9 mouse cellular contexts compared by ENCODE assay signal in the genomic region with DNA sequence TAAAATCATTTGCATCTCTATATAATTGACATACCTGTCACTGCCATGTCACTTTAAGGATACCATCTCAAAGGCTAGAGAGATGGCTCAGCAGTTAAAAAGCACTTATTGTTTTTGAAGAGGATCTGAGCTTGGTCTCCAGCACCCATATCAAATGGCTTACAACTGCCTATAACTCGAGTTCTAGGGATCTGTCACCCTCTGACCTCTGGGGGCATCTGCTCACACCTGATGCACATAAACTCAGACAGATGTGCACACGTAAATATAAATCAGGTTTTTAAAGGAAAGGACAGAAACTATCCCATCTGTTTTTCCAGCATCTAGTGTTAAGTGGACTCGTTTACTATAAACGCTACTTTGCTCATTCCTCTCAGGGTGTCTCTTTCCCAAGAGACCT. TPM values are rescaled to one million over a fixed set of nuclear protein-coding genes. Genes with fewer than 3 reads are reported as not detected.
DNase-seq lines count a peak whose midpoint lies in the region; ATAC-seq and TF ChIP-seq lines count a peak whose summit lies in the region.
"Had no signal": no experiment of that assay in that cellular context is flagged by ENCODE, and none has a peak within 500 bp of the region (broad histone marks: within the 10 kb centered on the region; RNA-seq: fewer than 3 reads in every experiment).

No protein-coding gene starts in this region.

- H3K27me3 ChIP-seq in lung, embryonic 14.5 days (ENCODE audit: insufficient read depth, low read length), result no peaks in the 10 kb centered on the region
- no peaks in the 10 kb centered on the region for H3K27me3 ChIP-seq in embryonic facial prominence, embryonic 10.5 days (replicated peaks; ENCODE audit: low read depth, poor library complexity, severe bottlenecking)
- H3K27me3 ChIP-seq in hindbrain, postnatal 0 days (ENCODE audit: insufficient read depth, low read length), result no peaks in the 10 kb centered on the region
- H3K27me3 ChIP-seq in neural tube, embryonic 12.5 days (replicated peaks), result no peaks in the 10 kb centered on the region

- WGBS in lung, embryonic 14.5 days, result 9% methylated on average over 4 of the region's 4 CpGs
- WGBS in embryonic facial prominence, embryonic 10.5 days, result 13% methylated on average over 4 of the region's 4 CpGs
- WGBS in hindbrain, postnatal 0 days, result 5% methylated on average over 4 of the region's 4 CpGs
- WGBS in neural tube, embryonic 12.5 days, result 13% methylated on average over 4 of the region's 4 CpGs

- H3K27ac ChIP-seq in lung, embryonic 14.5 days (ENCODE audit: low read depth), result peak overlapping the region; percentile 92; the same call in 1 of the 2 replicates
- peak overlapping the region; percentile 87 for H3K27ac ChIP-seq in embryonic facial prominence, embryonic 10.5 days (replicated peaks)
- peak overlapping the region; percentile 90 for H3K27ac ChIP-seq in hindbrain, postnatal 0 days
- H3K27ac ChIP-seq in neural tube, embryonic 12.5 days, result peak overlapping the region; percentile 59; the same call in 1 of the 2 replicates

- peak overlapping the region; percentile 96 for H3K4me2 ChIP-seq in lung, embryonic 14.5 days
- peak overlapping the region; percentile 99 for H3K4me2 ChIP-seq in hindbrain, postnatal 0 days (ENCODE audit: low read depth, low read length)
- H3K4me2 ChIP-seq in neural tube, embryonic 12.5 days (replicated peaks), result peak overlapping the region; percentile 95

- DNase-seq in lung, embryonic 14.5 days, result no peak
- no peak for DNase-seq in lung, adult 18-20 months
- DNase-seq in embryonic facial prominence, embryonic 10.5 days (ENCODE audit: low spot score), result no peak
- DNase-seq in hindbrain, postnatal 0 days (ENCODE audit: low spot score), result no peak
- DNase-seq in right cerebral cortex, postnatal 14 days, result no peak
- DNase-seq in adrenal gland, postnatal 4 days (ENCODE audit: low spot score in 2 of 2), result no peak
- no peak for DNase-seq in lung, postnatal 10 days
- DNase-seq: cerebellum, adult 11 months had no signal

- H3K9ac ChIP-seq in lung, embryonic 14.5 days, result peak overlapping the region; percentile 82
- peak overlapping the region; percentile 79 for H3K9ac ChIP-seq in hindbrain, postnatal 0 days (replicated peaks; ENCODE audit: low read length)
- peak overlapping the region; percentile 75 for H3K9ac ChIP-seq in neural tube, embryonic 12.5 days

- peak overlapping the region; percentile 92 for H3K4me3 ChIP-seq in lung, embryonic 14.5 days (ENCODE audit: low read depth, low read length)
- peak overlapping the region; percentile 96 for H3K4me3 ChIP-seq in embryonic facial prominence, embryonic 10.5 days
- H3K4me3 ChIP-seq in hindbrain, postnatal 0 days (ENCODE audit: low read length), result peak overlapping the region; percentile 77
- peak overlapping the region; percentile 88 for H3K4me3 ChIP-seq in neural tube, embryonic 12.5 days

- H3K9me3 ChIP-seq in lung, embryonic 14.5 days (ENCODE audit: low read depth, low read length), result peaks cover 3% of the 10 kb centered on the region; the same call in 1 of the 2 replicates
- no peaks in the 10 kb centered on the region for H3K9me3 ChIP-seq in embryonic facial prominence, embryonic 10.5 days
- no peaks in the 10 kb centered on the region for H3K9me3 ChIP-seq in hindbrain, postnatal 0 days (ENCODE audit: low read length)
- no peaks in the 10 kb centered on the region for H3K9me3 ChIP-seq in neural tube, embryonic 12.5 days

- no peak for ATAC-seq in lung, embryonic 14.5 days (ENCODE audit: insufficient read depth)
- no peak for ATAC-seq in hindbrain, postnatal 0 days
- no peak for ATAC-seq in neural tube, embryonic 12.5 days (ENCODE audit: low FRiP score, low read depth)

- no peak for TF ChIP-seq CTCF in lung, embryonic 14.5 days (IDR thresholded peaks at IDR 0.05; ENCODE audit: low read depth)
- TF ChIP-seq CTCF in hindbrain, postnatal 0 days (IDR thresholded peaks at IDR 0.05; ENCODE audit: low read depth), result no peak

- H3K36me3 ChIP-seq in lung, embryonic 14.5 days (ENCODE audit: insufficient read depth), result peaks cover 7% of the 10 kb centered on the region; the same call in 1 of the 2 replicates
- H3K36me3 ChIP-seq in embryonic facial prominence, embryonic 10.5 days (replicated peaks), result peaks cover 14% of the 10 kb centered on the region
- H3K36me3 ChIP-seq in hindbrain, postnatal 0 days (ENCODE audit: insufficient read depth, low read length), result no peaks in the 10 kb centered on the region
- H3K36me3 ChIP-seq in neural tube, embryonic 12.5 days, result no peaks in the 10 kb centered on the region

- peaks cover 9% of the 10 kb centered on the region for H3K4me1 ChIP-seq in lung, embryonic 14.5 days (ENCODE audit: insufficient read depth)
- peaks cover 22% of the 10 kb centered on the region for H3K4me1 ChIP-seq in embryonic facial prominence, embryonic 10.5 days
- peaks cover 19% of the 10 kb centered on the region for H3K4me1 ChIP-seq in hindbrain, postnatal 0 days (ENCODE audit: insufficient read depth, low read length)
- H3K4me1 ChIP-seq in neural tube, embryonic 12.5 days, result peaks cover 20% of the 10 kb centered on the region

RNA-seq across cellular contexts. Expression of a gene that starts 0.9 kb away (rescaled TPM):
- 0.20 and 0.27 TPM in 2 replicates for polyA plus RNA-seq in lung, embryonic 14.5 days (2014; fragmentation: Nextera tagmentation; extraction: Ambion mirVana)
- polyA plus RNA-seq in embryonic facial prominence, embryonic 10.5 days (2016; fragmentation: Nextera tagmentation; extraction: Ambion mirVana), result 0.19 and 0.47 TPM in 2 replicates
- 0.31 TPM in 1 of 2 replicates, not detected in the other for total RNA-seq in hindbrain, postnatal 0 days (2014; rRNA removed)
- polyA plus RNA-seq in hindbrain, postnatal 0 days (2015; fragmentation: Nextera tagmentation; extraction: Ambion mirVana), result 0.34 and 0.39 TPM in 2 replicates
- 0.26 and 0.34 TPM in 2 replicates for polyA plus RNA-seq in neural tube, embryonic 12.5 days (2016; fragmentation: Nextera tagmentation; extraction: Ambion mirVana)
- 1 to 10 TPM in 1 of 2 experiments, under 1 TPM in 1; 0.53 to 1.0 TPM for total RNA-seq in adrenal gland, postnatal 4 days (2021)

RNA-seq across cellular contexts. Expression of a gene that starts 0.9 kb away (rescaled TPM):
- polyA plus RNA-seq in lung, embryonic 14.5 days (2014; fragmentation: Nextera tagmentation; extraction: Ambion mirVana), result 32.2 and 34.5 TPM in 2 replicates
- 38.8 and 39.5 TPM in 2 replicates for polyA plus RNA-seq in embryonic facial prominence, embryonic 10.5 days (2016; fragmentation: Nextera tagmentation; extraction: Ambion mirVana)
- 7.9 and 14.5 TPM in 2 replicates for total RNA-seq in hindbrain, postnatal 0 days (2014; rRNA removed)
- polyA plus RNA-seq in hindbrain, postnatal 0 days (2015; fragmentation: Nextera tagmentation; extraction: Ambion mirVana), result 17.4 and 18.6 TPM in 2 replicates
- polyA plus RNA-seq in neural tube, embryonic 12.5 days (2016; fragmentation: Nextera tagmentation; extraction: Ambion mirVana), result 34.4 and 41.1 TPM in 2 replicates
- 10 to 100 TPM; 22.2 to 22.6 TPM for total RNA-seq in adrenal gland, postnatal 4 days (2021)

RNA-seq across cellular contexts. Expression of a gene that starts 17.6 kb away (rescaled TPM):
- 40.8 and 41.0 TPM in 2 replicates for polyA plus RNA-seq in lung, embryonic 14.5 days (2014; fragmentation: Nextera tagmentation; extraction: Ambion mirVana)
- polyA plus RNA-seq in embryonic facial prominence, embryonic 10.5 days (2016; fragmentation: Nextera tagmentation; extraction: Ambion mirVana), result 43.8 and 48.7 TPM in 2 replicates
- total RNA-seq in hindbrain, postnatal 0 days (2014; rRNA removed), result 45.3 and 51.5 TPM in 2 replicates
- polyA plus RNA-seq in hindbrain, postnatal 0 days (2015; fragmentation: Nextera tagmentation; extraction: Ambion mirVana), result 15.6 and 16.2 TPM in 2 replicates
- polyA plus RNA-seq in neural tube, embryonic 12.5 days (2016; fragmentation: Nextera tagmentation; extraction: Ambion mirVana), result 40.7 and 42.6 TPM in 2 replicates
- total RNA-seq in adrenal gland, postnatal 4 days (2021), result 10 to 100 TPM; 31.5 to 34.9 TPM
